Mouse (Mus musculus) left cerebral cortex, adult 2 months (tissue): ENCODE results near the gene Slc44a1. TPM values are rescaled to one million over a fixed set of nuclear protein-coding genes. Genes with fewer than 3 reads are reported as not detected.

Experiments used
- DNase-seq, 2 experiments: peaks; one replicate each; pipeline ENCODE4 v3.0.0; 2021 to 2022; ENCODE audit warnings: low spot score in 2 of 2, mixed read lengths in 1 of 2; ENCODE audit errors: extremely low spot score in 1 of 2
- H3K27ac ChIP-seq: fragments of 200-600 bp; 2 replicates; pipeline ENCODE4 v1.8.1; 2022
- H3K4me3 ChIP-seq: fragments of 200-600 bp; 2 replicates; pipeline ENCODE4 v1.8.1; 2022
- CTCF ChIP-seq: fragments of 200-600 bp; IDR thresholded peaks from 2 replicates; pipeline ENCODE4 v1.8.1; 2022; ENCODE audit warnings: antibody characterized with exemption, mild to moderate bottlenecking, moderate library complexity
- intact Hi-C: fragments of 180-260 bp; cut with DNase I; formaldehyde crosslinking; loops from one replicate; pipeline ENCODE4 v1.15.1; 2025
- total RNA-seq, 2 experiments: library from RNA; stranded (reverse); gene quantifications; 2 replicates each; pipeline ENCODE4 v1.2.3; 2021

Slc44a1 gene
- total RNA-seq, 2 experiments from 2014 or later, result 58.8 to 59.5 TPM

DNA sequence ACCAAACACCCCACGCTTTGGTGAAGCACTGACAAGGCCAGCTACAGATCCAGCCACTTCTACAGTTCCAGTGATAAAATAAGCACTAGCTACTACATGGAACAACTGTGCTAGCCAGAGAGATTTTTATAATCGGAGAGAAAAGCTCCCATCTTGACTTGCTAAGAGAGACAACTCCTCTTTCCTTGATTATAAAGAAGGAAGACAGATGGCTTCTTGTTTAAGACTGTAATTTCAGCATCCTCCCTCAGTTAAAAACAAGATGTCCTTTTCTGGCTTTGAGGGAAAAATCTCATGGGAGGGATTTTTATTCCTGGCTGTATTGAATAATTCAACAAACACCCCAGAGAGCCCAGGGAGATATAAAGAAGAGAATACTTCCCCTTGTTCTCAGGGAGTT lies 1.8 kb upstream of the Slc44a1 start:
- DNase-seq, result no peak
- intact Hi-C loops, result loop anchor here (5.0 kb wide), 1 partner anchor 56 kb away; no protein-coding TSS in a partner anchor
- Histone ChIP-seq H3K4me3 (no peak overlapping the region), H3K27ac (peak overlapping the region; percentile 75)
- no peak for TF ChIP-seq CTCF

DNA sequence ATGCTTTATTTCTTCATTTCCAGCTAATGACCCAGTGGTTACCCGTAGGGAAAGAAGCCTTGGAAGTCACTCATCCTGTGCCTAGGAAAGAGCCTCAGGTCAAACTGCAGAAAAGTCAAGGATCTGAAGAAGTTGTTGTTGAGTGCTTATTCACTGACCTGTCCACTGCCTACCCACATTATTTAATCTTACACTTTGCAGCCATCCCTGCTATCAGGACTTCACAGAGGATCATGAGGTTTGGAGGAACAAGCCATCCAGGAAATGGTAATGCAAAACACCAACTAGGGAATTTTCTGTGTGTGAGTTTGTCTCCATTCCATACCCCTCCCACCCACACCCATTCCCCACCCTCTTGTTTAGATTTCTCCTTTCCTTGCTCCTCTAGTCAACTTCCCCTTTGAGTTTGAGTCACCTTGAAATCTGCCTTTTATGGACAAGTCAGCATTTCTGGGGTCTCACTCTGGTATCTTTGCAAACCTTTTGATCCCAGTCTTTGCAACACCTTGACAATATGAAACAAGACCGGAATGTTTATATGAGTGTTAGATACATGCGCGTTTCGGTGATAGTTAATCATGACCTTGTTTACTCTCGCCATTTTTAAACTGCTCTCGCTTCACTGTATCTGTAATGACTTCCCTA lies 1.3 kb upstream of the Slc44a1 start:
- TF ChIP-seq CTCF, result no peak
- H3K4me3 ChIP-seq, result no peak overlapping the region
- intact Hi-C loops, result loop anchor here (5.0 kb wide), 1 partner anchor 57 kb away; no protein-coding TSS in a partner anchor
- no peak for DNase-seq
- peak overlapping the region; percentile 75 for H3K27ac ChIP-seq

DNA sequence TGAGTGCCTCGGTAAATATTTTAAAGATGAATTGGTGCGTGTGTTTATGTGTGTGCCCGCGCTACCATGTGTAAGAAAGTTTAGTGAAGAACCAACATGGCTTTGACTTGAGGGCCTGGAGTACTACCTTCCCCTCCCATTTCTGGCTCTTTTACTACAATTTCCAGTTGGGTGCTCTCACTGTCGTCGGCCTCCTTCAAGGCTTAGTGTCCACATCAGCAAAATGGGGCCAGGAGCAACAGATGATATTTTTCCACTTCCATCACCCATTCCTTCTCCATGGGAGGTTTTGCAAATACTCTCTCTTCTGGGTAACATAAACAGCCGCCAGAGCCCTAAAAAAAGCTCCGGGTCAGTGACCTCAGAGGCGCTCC lies 590 bp upstream of the Slc44a1 start:
- Histone ChIP-seq H3K4me3 (peak overlapping the region; percentile 96), H3K27ac (peak overlapping the region; percentile 95)
- DNase-seq, result no peak
- intact Hi-C loops, result loop anchor here (1.0 to 5.0 kb wide), 5 partner anchors 35 to 153 kb away; no protein-coding TSS in a partner anchor
- no peak for TF ChIP-seq CTCF

DNA sequence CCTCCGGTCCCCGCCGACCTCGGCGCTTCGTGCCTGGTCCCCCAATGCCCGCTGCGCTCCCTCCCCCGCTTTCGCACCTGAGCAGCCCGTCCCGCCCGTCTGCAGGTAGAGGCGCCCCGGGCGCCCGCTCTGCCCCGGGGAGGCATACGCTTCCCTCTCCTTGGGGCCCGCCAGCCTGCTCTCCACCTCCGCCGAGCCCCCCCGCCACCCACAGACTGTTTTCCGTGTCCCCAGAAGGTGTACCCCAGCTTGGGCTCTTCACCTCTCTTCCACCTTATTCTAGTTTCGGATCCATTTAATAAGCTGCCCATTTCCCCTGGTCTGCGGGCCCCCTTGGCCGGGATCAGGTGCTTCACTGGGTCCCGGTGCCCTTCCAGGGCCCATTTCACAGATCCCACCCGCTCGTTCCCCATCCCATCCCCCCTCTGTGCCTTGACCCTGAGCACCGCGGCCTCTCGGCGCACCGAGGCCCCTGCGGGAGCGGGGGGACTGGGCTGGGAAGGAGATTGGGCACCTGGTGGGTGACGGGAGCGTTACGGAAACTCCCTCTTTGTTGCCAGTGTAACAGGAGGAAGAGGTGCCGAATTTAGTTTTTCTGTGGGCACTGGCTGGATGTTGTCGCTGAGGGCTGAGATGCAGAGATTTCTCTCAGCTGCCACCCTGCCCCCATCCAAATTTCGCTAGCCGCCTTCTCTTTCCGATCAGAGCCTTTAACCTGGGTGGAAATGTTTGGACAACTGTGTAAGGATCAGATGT lies 781 bp downstream of the Slc44a1 start:
- Histone ChIP-seq H3K4me3 (peak overlapping the region; percentile 96), H3K27ac (peak overlapping the region; percentile 98)
- intact Hi-C loops, result loop anchor here (1.0 to 5.0 kb wide), 5 partner anchors 36 to 151 kb away; no protein-coding TSS in a partner anchor
- DNase-seq, result peak; percentile 63 to 69
- TF ChIP-seq CTCF, result no peak; the same call in 1 of the 2 replicates

DNA sequence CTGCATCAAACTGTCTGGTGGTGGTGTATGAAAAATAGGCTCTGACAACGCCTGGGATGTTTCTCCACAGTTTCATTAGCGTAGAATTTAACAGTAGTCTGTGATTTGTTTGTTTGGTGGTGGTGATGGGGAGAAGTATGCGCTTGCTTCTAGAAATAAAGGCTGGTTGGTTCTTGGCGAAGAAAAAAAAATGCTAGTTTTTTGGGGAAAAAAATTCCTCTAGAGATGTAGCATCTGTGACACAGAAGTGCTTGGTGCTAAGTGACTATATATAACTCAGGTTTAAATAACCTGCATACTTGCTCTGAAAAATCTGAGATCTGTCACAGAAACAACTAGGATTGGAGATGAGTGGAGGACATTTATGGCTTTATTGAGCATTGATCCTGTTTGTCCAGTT lies 1.5 kb downstream of the Slc44a1 start:
- DNase-seq, result no peak
- intact Hi-C loops, result loop anchor here (1.0 to 5.0 kb wide), 4 partner anchors 36 to 151 kb away; no protein-coding TSS in a partner anchor
- peak overlapping the region; percentile 98 for H3K27ac ChIP-seq
- H3K4me3 ChIP-seq, result peak overlapping the region; percentile 96
- no peak for TF ChIP-seq CTCF

DNA sequence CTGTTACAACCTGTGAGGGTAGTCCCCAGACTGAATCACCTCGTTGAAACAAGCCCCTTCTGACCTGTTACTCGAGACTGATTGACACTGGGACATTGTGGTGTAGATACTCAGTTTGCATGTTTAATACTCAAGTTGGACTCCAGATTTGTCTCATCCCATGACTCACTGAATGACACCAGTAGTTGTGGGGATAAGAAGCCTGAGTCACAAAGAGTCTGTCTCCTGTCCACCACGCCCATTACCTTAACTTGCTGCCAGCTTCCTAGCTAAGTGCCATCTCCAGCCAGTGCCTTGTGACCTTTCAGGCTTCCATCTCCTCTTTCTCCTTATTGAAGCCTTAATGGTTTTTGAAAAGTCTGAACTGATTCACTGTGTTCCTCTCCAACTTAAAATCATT lies 6.0 kb downstream of the Slc44a1 start:
- intact Hi-C loops, result no loop called here

DNA sequence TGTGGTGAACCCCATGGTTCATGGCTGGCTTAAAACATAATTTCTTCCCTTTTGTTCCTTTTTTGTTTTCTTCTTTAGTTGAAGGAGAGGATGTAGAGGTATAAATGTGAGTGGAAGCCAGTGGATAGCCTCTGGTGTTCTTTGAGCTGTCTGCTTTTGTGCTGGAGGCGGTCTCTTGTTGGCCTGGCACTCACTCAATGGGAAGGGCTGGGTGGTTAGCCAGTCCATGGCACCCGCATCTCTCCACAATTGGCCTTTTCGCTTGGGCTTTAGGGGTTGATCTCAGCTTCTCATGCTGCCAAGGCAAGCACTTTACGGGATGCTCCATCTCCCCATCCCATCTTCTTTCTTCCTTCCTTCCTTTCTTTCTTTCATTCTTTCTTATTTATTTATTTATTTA lies 7.6 kb downstream of the Slc44a1 start:
- intact Hi-C loops, result no loop called here
- Histone ChIP-seq H3K4me3 (no peak overlapping the region), H3K27ac (no peak overlapping the region)
- no peak for DNase-seq
- TF ChIP-seq CTCF, result no peak

More for the DNA sequence above, 6.0 kb downstream of the Slc44a1 start:
- no peak for DNase-seq
- Histone ChIP-seq H3K4me3 (no peak overlapping the region), H3K27ac (no peak overlapping the region)
- no peak for TF ChIP-seq CTCF

DNA sequence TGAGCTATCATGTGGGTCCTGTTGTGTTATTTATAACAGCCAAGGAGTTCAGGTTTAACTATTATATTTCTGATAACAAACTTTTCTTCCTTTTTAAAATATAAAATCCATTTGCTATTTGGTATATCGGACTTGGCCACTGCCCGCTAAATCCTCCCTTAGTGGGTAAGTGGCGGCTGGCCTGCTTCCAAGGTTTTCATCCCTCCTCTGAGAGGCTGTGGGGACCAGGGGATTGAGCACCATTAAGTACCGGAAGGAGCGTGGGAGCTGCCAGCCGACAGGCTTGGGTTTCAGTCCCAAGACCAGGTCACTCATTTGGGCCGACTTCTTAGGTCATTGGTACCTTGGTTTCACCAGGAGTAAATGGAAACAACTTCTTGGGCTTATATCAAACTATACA lies 10.5 kb downstream of the Slc44a1 start:
- intact Hi-C loops, result no loop called here

DNA sequence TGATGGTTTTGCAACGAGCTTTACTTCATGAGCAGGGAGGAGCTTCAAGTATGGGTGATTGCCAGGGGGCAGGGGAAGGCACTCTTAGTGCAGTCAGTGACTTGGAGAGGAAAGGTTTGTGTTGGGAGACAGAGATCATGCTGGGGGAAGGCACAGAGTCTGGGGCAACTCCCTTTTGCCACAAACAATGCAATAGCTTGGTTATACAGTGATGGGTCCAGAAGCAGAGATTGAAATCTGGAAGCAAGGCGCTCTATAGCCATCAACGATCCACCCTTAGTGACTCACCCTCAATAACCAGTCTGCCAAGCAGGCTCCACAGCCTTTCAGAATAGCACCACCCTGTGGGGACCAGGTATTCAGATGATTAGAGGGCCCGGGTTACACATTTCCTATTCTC lies 11.7 kb downstream of the Slc44a1 start:
- Histone ChIP-seq H3K27ac (no peak overlapping the region), H3K4me3 (no peak overlapping the region)
- TF ChIP-seq CTCF, result peak; percentile 36
- intact Hi-C loops, result no loop called here
- DNase-seq, result no peak

More for the DNA sequence above, 10.5 kb downstream of the Slc44a1 start:
- DNase-seq, result no peak
- Histone ChIP-seq H3K27ac (no peak overlapping the region), H3K4me3 (no peak overlapping the region)
- TF ChIP-seq CTCF, result no peak

DNA sequence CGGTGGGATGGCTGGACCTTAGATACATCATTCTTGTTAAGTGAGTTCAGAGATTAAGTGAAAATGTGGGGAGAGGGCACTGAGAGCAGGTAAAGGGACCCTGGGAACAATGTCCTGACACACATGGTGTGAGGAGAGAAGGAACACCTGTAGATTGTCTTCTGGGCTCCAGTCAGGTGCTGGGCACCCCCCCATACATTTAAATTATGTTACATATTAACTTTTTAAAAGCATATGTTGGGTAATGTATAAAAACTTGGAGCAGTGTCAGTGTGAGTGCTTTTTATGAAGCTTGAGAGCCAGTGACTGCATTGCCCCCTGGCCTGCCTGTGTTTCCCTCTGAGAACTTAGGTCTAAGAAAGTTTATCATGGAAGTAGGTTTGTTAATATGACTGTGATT lies 12.2 kb downstream of the Slc44a1 start:
- no peak for TF ChIP-seq CTCF
- intact Hi-C loops, result no loop called here
- no peak for DNase-seq
- no peak overlapping the region for H3K4me3 ChIP-seq
- H3K27ac ChIP-seq, result no peak overlapping the region

DNA sequence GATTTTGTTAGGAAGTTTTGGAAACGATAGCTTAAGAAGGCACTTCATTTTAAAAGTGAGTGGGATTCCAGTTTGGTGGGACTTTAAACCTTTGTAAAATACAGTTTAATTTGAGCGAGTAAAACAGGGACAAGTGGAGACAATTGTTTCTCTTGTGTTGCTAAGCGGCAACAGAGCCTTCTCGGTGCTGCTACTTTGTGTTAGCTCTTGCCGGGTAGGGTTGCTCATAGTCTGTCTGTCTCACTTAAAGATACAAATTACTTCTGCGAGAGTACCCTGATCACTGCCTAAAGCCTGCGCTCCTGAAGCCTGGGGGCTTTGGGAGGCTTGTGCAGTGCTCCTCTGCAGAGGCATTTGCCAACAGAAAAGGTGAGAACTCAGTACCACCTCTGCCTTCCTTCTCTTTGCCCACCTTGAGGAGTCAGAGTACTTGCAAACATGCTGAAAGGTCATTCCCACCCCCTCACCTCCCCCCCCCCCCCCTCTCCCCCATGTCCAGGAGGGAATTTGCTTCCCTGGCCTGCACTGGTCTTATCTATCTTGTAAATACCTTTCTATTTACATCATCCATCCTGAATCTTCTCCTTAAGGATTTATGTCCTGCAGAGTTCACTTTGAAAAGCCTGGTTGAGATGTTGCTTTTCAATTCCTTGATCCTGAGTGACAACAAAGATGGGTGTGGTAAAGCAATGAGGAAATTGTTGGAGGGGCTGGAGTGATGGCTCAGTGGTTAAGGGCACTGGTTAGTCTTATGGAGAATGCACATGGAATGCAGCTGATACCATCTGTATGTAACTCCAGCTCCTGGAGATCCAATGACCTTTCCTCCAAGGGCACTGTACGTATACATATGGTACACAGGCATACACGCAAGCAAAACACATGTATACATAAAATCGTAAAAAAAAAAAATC lies 13.0 kb downstream of the Slc44a1 start:
- Histone ChIP-seq H3K27ac (no peak overlapping the region), H3K4me3 (no peak overlapping the region)
- intact Hi-C loops, result no loop called here
- no peak for TF ChIP-seq CTCF
- DNase-seq, result no peak
